Mouse (Mus musculus): ENCODE data around the gene Plce1. TPM values are rescaled to one million over a fixed set of nuclear protein-coding genes. Genes with fewer than 3 reads are reported as not detected.

The Plce1 gene
- polyA plus RNA-seq, 1 experiment from 2014 or later: 0.47 TPM

DNA sequence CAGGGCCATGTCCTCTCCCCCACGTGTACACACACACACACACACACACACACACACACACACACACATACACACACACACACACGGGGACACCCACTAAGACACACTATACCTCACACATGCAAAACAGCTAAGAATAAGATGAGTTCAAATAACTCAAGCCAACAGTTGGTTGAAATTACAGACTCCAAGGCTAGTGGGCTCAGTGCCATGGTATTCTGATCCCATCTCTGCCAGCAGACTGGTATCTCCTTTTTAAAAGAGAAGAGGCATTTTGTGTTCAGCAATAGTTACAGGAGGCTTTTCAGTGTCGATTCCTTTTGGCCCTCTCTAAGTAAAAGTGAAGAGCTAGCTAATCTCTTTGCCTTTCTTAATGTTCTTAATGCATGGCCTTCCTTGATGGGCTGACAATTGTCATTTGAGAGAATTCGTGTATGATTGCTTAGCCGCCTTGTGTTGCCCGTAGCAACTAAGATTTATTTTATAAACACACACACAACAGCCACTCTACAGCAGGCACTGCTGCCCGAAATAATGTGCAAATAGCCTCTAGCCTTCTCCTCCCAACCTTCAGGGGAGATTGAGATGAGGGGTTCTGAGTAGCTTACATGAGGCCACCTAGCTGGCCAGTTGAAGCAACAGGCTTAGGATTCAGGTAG lies 111.8 kb downstream of the Plce1 start:
- no peak overlapping the region for H3K27ac ChIP-seq
- H3K4me2 ChIP-seq: no peak overlapping the region
- H3K36me3 ChIP-seq: no peaks in the 10 kb centered on the region
- H3K9ac ChIP-seq: no peak overlapping the region
- H3K27me3 ChIP-seq: no peaks in the 10 kb centered on the region
- H3K4me3 ChIP-seq (replicated peaks): no peak overlapping the region
- no peaks in the 10 kb centered on the region for H3K4me1 ChIP-seq (replicated peaks)
- DNase-seq: no peak
- no peak for ATAC-seq (ENCODE audit: low read depth)
- H3K9me3 ChIP-seq (replicated peaks): no peaks in the 10 kb centered on the region
- WGBS (ENCODE audit: insufficient replicate concordance): 54% methylated on average over 7 of the region's 7 CpGs

DNA sequence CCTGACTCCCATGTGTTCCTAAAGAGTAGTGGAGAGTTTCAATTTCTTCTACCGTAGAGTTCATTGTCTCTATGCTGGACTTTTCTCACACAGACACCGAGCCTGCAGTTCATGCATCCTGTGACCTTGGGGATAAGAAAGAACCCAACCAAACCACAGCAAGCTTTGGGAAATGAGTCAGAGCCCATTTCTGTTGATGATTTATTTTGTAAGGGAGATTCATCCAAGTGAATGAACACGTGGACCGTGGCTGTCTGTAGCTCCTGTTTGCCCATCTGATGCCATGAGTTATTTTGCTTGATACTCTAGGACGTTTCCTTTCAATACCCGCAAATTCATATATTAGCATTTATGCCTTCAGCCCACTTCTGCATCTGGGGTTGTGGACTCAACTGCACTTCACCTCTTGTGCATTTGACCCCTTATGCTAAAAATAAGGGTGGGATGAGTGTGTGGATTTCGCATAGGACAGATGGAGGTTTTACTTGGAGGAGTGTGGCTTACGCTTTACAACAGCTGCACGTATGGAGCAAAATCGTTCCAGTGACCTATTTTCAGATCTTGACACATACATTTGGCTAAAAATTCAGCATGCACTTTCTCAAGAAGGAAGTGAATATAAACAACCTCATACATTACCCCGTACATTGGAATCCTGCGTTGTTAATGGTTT lies 112.5 kb downstream of the Plce1 start:
- ATAC-seq (ENCODE audit: low read depth) (no peak), DNase-seq (no peak)
- no peak overlapping the region for H3K4me3 ChIP-seq (replicated peaks)
- H3K9ac ChIP-seq: no peak overlapping the region
- no peaks in the 10 kb centered on the region for H3K9me3 ChIP-seq (replicated peaks)
- H3K4me2 ChIP-seq: no peak overlapping the region
- H3K27ac ChIP-seq: no peak overlapping the region
- H3K27me3 ChIP-seq: no peaks in the 10 kb centered on the region
- no peaks in the 10 kb centered on the region for H3K4me1 ChIP-seq (replicated peaks)
- 73% methylated on average over 12 of the region's 12 CpGs for WGBS (ENCODE audit: insufficient replicate concordance)
- no peaks in the 10 kb centered on the region for H3K36me3 ChIP-seq

DNA sequence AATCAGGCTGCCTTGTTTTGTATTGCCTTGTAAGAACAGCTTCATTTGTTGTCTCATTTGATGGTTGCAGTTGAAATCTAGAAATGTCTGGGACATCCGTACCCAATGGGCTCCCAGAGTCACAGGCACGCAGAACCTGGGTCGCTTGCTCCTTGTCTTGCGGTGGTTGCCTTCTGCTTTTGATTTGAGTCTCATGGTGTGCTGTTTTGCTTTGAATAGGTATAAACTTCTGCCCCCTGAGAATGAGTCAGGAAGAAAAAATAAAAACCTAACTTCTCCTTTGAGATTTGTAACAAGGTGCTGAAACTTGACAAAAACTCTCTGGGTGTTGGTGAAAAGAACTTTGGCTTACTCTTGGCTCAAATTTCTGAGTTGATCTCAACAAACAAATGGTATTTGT lies 115.2 kb downstream of the Plce1 start:
- no peaks in the 10 kb centered on the region for H3K36me3 ChIP-seq
- H3K9me3 ChIP-seq (replicated peaks): no peaks in the 10 kb centered on the region
- ATAC-seq (ENCODE audit: low read depth) (no peak), DNase-seq (no peak)
- H3K9ac ChIP-seq: no peak overlapping the region
- no peak overlapping the region for H3K27ac ChIP-seq
- no peak overlapping the region for H3K4me3 ChIP-seq (replicated peaks)
- no peak overlapping the region for H3K4me2 ChIP-seq
- 79% methylated on average over 4 of the region's 4 CpGs for WGBS (ENCODE audit: insufficient replicate concordance)
- no peaks in the 10 kb centered on the region for H3K4me1 ChIP-seq (replicated peaks)
- no peaks in the 10 kb centered on the region for H3K27me3 ChIP-seq

DNA sequence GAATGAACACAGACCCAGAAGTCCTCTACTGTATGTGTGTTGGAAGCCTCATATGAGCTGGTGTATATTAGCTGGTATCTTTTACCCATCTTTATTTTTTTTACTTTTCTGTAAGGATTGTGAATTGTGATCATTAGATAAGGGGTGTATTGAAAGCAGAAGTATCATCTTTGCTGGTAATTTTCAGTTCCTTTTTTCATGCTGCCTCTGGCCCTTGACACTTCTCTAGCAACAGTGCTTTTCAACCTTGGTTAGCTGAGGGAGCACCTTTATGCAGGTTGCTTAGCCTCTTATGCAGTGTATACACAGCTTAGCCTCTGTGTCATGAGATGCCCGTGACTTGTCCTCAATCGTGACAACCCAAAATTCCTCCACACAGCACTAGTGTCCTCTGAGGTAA lies 116.5 kb downstream of the Plce1 start:
- H3K36me3 ChIP-seq: no peaks in the 10 kb centered on the region
- H3K4me2 ChIP-seq: no peak overlapping the region
- no peak for DNase-seq
- no peaks in the 10 kb centered on the region for H3K4me1 ChIP-seq (replicated peaks)
- no peak overlapping the region for H3K4me3 ChIP-seq (replicated peaks)
- H3K27ac ChIP-seq: no peak overlapping the region
- ATAC-seq (ENCODE audit: low read depth): no peak
- no peaks in the 10 kb centered on the region for H3K9me3 ChIP-seq (replicated peaks)
- no peaks in the 10 kb centered on the region for H3K27me3 ChIP-seq
- WGBS (ENCODE audit: insufficient replicate concordance): 70% methylated on average over 2 of the region's 2 CpGs
- no peak overlapping the region for H3K9ac ChIP-seq

DNA sequence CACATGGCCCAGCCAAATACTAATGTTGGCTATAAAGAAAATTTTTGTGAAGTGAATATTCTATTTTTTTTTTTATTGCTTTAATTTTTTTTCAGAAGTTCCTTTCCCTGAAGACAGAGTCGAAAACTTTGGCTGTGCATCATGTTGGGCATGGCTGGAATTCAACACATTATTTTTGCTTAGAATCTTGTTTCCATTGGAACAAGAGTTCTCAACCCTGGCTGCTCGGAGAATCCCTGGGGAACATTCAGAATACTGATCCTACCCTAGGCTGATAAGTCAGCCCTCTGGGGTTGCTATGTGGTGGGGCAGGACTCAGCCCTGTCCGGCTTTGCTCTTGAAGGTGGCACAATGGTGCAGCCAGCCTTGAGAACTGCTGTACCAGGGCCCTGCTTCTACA lies 118.1 kb downstream of the Plce1 start:
- H3K4me1 ChIP-seq (replicated peaks): no peaks in the 10 kb centered on the region
- no peak overlapping the region for H3K4me2 ChIP-seq
- H3K9me3 ChIP-seq (replicated peaks): no peaks in the 10 kb centered on the region
- no peak overlapping the region for H3K27ac ChIP-seq
- 49% methylated on average over 3 of the region's 3 CpGs for WGBS (ENCODE audit: insufficient replicate concordance)
- ATAC-seq (ENCODE audit: low read depth) (no peak), DNase-seq (no peak)
- no peak overlapping the region for H3K9ac ChIP-seq
- no peak overlapping the region for H3K4me3 ChIP-seq (replicated peaks)
- H3K27me3 ChIP-seq: no peaks in the 10 kb centered on the region
- H3K36me3 ChIP-seq: no peaks in the 10 kb centered on the region

DNA sequence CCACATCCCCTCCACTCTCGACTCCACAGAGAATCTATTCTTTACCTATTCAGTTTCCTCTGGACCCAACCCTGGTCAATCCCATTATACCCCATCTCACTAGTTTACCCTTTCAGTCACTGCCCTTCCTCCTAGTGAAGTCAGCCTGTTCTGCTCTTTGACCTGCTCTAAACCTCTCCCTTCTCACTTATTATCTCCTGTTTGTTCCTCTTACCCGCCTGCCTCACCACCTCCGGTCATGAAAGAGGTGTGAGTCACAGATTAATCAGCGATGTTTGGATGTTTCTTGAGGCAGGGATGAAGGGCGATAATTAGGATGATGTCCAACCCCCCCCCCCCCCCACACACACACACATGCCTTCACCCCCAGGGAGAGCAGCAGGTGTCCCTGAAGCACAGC lies 120.2 kb downstream of the Plce1 start:
- no peak for DNase-seq

DNA sequence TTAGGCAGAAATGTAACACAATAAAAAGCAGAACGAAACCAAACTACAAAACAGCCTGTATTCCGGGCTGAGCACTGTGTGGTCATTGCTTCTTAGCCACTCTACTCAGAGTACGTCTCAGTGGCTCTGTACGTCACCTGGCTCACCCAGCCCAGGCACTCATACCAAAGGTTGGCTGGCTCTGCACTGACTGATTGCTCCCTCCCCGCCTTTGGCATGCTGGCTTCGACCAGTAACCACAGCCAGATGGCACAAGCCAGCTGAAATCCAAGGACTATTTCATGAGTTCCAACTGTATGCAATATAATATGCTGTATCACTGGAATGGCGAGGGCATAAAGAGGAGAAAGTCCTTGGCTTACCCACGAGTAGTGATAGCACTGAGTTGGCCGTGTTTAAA lies 121.9 kb downstream of the Plce1 start:
- H3K9ac ChIP-seq: no peak overlapping the region
- DNase-seq: no peak
- no peaks in the 10 kb centered on the region for H3K9me3 ChIP-seq (replicated peaks)
- no peak for ATAC-seq (ENCODE audit: low read depth)
- no peaks in the 10 kb centered on the region for H3K4me1 ChIP-seq (replicated peaks)
- H3K4me3 ChIP-seq (replicated peaks): no peak overlapping the region
- no peak overlapping the region for H3K4me2 ChIP-seq
- H3K36me3 ChIP-seq: no peaks in the 10 kb centered on the region
- no peak overlapping the region for H3K27ac ChIP-seq
- no peaks in the 10 kb centered on the region for H3K27me3 ChIP-seq
- WGBS (ENCODE audit: insufficient replicate concordance): 64% methylated on average over 9 of the region's 9 CpGs

More for the DNA sequence above, 120.2 kb downstream of the Plce1 start:
- no peaks in the 10 kb centered on the region for H3K27me3 ChIP-seq
- H3K4me3 ChIP-seq (replicated peaks): no peak overlapping the region
- H3K9me3 ChIP-seq (replicated peaks): no peaks in the 10 kb centered on the region
- no peaks in the 10 kb centered on the region for H3K4me1 ChIP-seq (replicated peaks)
- no peak overlapping the region for H3K9ac ChIP-seq
- no peak overlapping the region for H3K4me2 ChIP-seq
- no peak for ATAC-seq (ENCODE audit: low read depth)
- H3K27ac ChIP-seq: no peak overlapping the region
- WGBS (ENCODE audit: insufficient replicate concordance): 45% methylated on average over 5 of the region's 5 CpGs
- H3K36me3 ChIP-seq: no peaks in the 10 kb centered on the region

DNA sequence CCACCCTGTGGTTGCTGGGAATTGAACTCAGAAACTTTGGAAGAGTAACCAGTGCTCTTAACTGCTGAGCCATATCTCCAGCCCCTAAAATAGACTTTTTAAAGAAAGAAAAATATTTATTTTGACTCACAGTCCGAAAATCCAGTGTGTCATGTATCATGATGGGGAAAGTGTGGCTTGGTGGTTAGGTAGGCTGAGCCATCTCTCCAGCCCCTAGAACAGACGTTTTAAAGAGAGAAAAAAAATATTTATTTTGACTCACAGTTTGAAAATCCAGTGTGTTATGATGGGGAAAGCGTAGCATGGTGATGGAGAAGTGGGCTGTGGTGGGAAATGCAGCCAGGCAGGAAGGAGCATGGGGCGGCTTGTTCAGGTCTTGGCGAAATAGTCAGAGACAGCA lies 126.3 kb downstream of the Plce1 start:
- Histone ChIP-seq H3K4me2 (no peak overlapping the region), H3K4me3 (replicated peaks) (no peak overlapping the region), H3K27ac (no peak overlapping the region), H3K27me3 (no peaks in the 10 kb centered on the region), H3K4me1 (replicated peaks) (no peaks in the 10 kb centered on the region), H3K36me3 (no peaks in the 10 kb centered on the region), H3K9me3 (replicated peaks) (no peaks in the 10 kb centered on the region), H3K9ac (no peak overlapping the region)
- WGBS (ENCODE audit: insufficient replicate concordance): 61% methylated on average over 5 of the region's 5 CpGs
- ATAC-seq (ENCODE audit: low read depth): no peak
- no peak for DNase-seq

DNA sequence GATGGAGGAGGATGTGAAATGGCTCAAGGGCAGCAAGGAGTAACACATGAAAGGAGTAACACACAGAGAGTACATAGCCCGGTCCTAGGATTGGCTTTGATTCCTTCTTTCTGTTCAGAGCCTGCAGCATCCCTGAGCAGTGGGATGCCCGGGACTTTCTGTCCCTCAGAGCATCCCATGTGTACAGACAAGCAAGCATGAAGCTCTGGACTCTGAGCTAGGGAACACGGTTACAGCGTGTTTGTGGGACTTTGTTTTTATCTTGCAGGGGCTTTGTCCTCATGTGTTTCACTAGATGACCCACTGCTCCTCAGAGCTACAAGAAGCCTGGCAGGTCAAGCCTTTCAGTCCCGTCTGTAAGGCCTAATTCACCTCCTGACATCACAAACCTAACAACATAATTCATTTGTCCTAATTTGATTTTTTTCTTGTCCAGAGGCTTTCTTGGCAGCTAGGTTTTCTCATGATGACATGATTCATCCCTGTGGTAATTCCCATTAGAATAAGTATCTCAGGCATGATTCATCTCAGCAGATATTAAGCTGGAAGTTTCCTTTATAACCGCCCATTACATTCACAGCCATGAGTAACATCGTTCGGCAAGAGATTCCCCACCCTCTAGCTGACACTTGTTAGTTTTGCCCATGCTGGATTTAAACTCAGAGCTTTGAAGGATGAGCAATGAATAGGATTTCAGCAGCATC lies 128.2 kb downstream of the Plce1 start:
- no peak for DNase-seq
- Histone ChIP-seq H3K4me2 (no peak overlapping the region), H3K36me3 (no peaks in the 10 kb centered on the region), H3K9me3 (replicated peaks) (no peaks in the 10 kb centered on the region), H3K27me3 (no peaks in the 10 kb centered on the region), H3K27ac (no peak overlapping the region), H3K4me3 (replicated peaks) (no peak overlapping the region), H3K4me1 (replicated peaks) (no peaks in the 10 kb centered on the region), H3K9ac (no peak overlapping the region)
- ATAC-seq (ENCODE audit: low read depth): no peak
- 68% methylated on average over 8 of the region's 8 CpGs for WGBS (ENCODE audit: insufficient replicate concordance)

DNA sequence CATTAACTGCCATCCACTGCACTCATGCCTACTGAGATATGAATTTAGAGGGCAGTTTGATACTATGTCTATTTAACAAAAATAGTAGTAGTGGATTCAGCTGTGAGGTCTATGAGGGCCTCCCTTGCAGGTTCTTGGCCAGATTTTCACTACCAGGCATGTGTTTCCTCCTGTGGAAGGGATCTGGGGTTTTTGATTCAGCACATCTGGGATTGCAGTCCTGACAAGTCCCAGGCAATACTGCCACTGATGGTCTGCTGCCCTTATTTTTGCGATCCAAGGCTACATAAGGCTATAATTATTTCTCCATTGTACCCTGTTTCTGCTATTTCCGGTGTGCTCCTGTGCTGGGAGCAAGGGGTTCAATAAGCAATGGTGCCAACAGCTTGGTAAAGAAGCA lies 129.4 kb downstream of the Plce1 start:
- no peak overlapping the region for H3K27ac ChIP-seq
- no peaks in the 10 kb centered on the region for H3K4me1 ChIP-seq (replicated peaks)
- no peaks in the 10 kb centered on the region for H3K27me3 ChIP-seq
- H3K36me3 ChIP-seq: no peaks in the 10 kb centered on the region
- H3K9me3 ChIP-seq (replicated peaks): no peaks in the 10 kb centered on the region
- ATAC-seq (ENCODE audit: low read depth) (no peak), DNase-seq (no peak)
- H3K4me3 ChIP-seq (replicated peaks): no peak overlapping the region
- no peak overlapping the region for H3K9ac ChIP-seq
- 70% methylated on average over 2 of the region's 2 CpGs for WGBS (ENCODE audit: insufficient replicate concordance)
- no peak overlapping the region for H3K4me2 ChIP-seq

DNA sequence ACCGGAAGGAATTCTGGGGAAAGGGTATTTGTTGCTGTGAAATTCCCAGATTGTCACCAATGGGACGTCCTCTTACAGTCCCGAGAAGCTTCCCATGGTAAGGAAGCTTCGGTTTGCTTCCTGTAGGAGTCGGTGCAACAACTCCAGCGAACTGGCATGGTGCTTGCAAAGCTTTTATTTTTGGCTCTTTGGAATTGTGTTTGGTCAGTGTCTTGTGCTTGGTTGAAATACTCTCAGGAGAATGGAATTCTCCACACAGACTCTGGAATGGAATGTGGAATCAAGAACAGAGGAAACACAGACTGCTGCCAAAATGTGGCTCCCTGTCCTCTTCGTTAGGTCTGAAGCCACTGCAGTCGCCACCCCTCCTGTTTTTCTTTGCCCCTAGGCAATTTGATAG lies 129.9 kb downstream of the Plce1 start:
- Histone ChIP-seq H3K4me2 (no peak overlapping the region), H3K4me3 (replicated peaks) (no peak overlapping the region), H3K9me3 (replicated peaks) (no peaks in the 10 kb centered on the region), H3K27ac (no peak overlapping the region), H3K4me1 (replicated peaks) (no peaks in the 10 kb centered on the region), H3K27me3 (no peaks in the 10 kb centered on the region), H3K36me3 (no peaks in the 10 kb centered on the region), H3K9ac (no peak overlapping the region)
- no peak for DNase-seq
- no peak for ATAC-seq (ENCODE audit: low read depth)
- WGBS (ENCODE audit: insufficient replicate concordance): 62% methylated on average over 8 of the region's 8 CpGs
